Mouse (Mus musculus): ENCODE data around the gene Olfr283.
"Not testable (repeated sequence)": the region's sequence is repeated elsewhere in the genome, so short reads cannot be mapped to it uniquely, and the experiment has no call there.

Olfr283 gene

GRCm38 (mm10) chr15:98380846-98381245, at the start of gene Olfr283:
Gene Olfr283, minus strand, starts transcription at chr15:98380946.
- no peak for DNase-seq (ENCODE audit: low read depth, low spot score)

- no peak for DNase-seq (ENCODE audit: low read depth, low spot score)
Observed at GRCm38 (mm10) chr15:98425188-98425587, 44.4 kb upstream of the Olfr283 start.

GRCm38 (mm10) chr15:98424753-98425152, 44.0 kb upstream of the Olfr283 start:
- no peak for DNase-seq (ENCODE audit: low read depth, low spot score)

GRCm38 (mm10) chr15:98424326-98424725, 43.6 kb upstream of the Olfr283 start:
- no peak for DNase-seq (ENCODE audit: low read depth, low spot score)

- no peak for DNase-seq (ENCODE audit: low read depth, low spot score)
Observed at GRCm38 (mm10) chr15:98420897-98421296, 40.2 kb upstream of the Olfr283 start.

- no peak for DNase-seq (ENCODE audit: low read depth, low spot score)
Observed at GRCm38 (mm10) chr15:98418096-98418495, 37.4 kb upstream of the Olfr283 start.

GRCm38 (mm10) chr15:98417285-98417684, 36.5 kb upstream of the Olfr283 start:
- not testable (repeated sequence) for DNase-seq (ENCODE audit: low read depth, low spot score)

- not testable (repeated sequence) for DNase-seq (ENCODE audit: low read depth, low spot score)
Observed at GRCm38 (mm10) chr15:98416802-98417201, 36.1 kb upstream of the Olfr283 start.

GRCm38 (mm10) chr15:98415996-98416395, 35.2 kb upstream of the Olfr283 start:
- no peak for DNase-seq (ENCODE audit: low read depth, low spot score)

- no peak for DNase-seq (ENCODE audit: low read depth, low spot score)
Observed at GRCm38 (mm10) chr15:98410249-98410648, 29.5 kb upstream of the Olfr283 start.

GRCm38 (mm10) chr15:98409635-98410034, 28.9 kb upstream of the Olfr283 start:
- DNase-seq (ENCODE audit: low read depth, low spot score): no peak

- DNase-seq (ENCODE audit: low read depth, low spot score): no peak
Observed at GRCm38 (mm10) chr15:98408406-98409060, 27.8 kb upstream of the Olfr283 start.

- DNase-seq (ENCODE audit: low read depth, low spot score): no peak
Observed at GRCm38 (mm10) chr15:98402356-98402755, 21.6 kb upstream of the Olfr283 start.

GRCm38 (mm10) chr15:98397136-98397535, 16.4 kb upstream of the Olfr283 start:
- DNase-seq (ENCODE audit: low read depth, low spot score): no peak

- DNase-seq (ENCODE audit: low read depth, low spot score): no peak
Observed at GRCm38 (mm10) chr15:98391903-98392187, 11.1 kb upstream of the Olfr283 start.

GRCm38 (mm10) chr15:98391081-98391902, 10.5 kb upstream of the Olfr283 start:
- DNase-seq (ENCODE audit: low read depth, low spot score): no peak

- peak; percentile 56 for DNase-seq (ENCODE audit: low read depth, low spot score)
Observed at GRCm38 (mm10) chr15:98389796-98390195, 9.1 kb upstream of the Olfr283 start.

- DNase-seq (ENCODE audit: low read depth, low spot score): no peak
Observed at GRCm38 (mm10) chr15:98387621-98388020, 6.9 kb upstream of the Olfr283 start.

- DNase-seq (ENCODE audit: low read depth, low spot score): no peak
Observed at GRCm38 (mm10) chr15:98378209-98378608, 2.5 kb downstream of the Olfr283 start.

- DNase-seq (ENCODE audit: low read depth, low spot score): no peak
Observed at GRCm38 (mm10) chr15:98340887-98341286, 39.9 kb downstream of the Olfr283 start, which contains the start of gene Olfr284. Gene Olfr284, minus strand, starts transcription at chr15:98340987.

Measured in retina, postnatal 7 days (tissue).